Mouse (Mus musculus) gastrocnemius, adult 18-20 months (tissue): ENCODE data around the gene Pmepa1. TPM values are rescaled to one million over a fixed set of nuclear protein-coding genes. Genes with fewer than 3 reads are reported as not detected.

ENCODE experiments used
- DNase-seq: peaks from one replicate; pipeline ENCODE4 v3.0.0; 2021; ENCODE audit warnings: low spot score
- total RNA-seq, 2 experiments: library from RNA; stranded (reverse); gene quantifications; 2 replicates each; pipeline ENCODE4 v1.2.3; 2021

Gene Pmepa1
- total RNA-seq, 2 experiments from 2014 or later = 17.2 to 31.9 TPM

DNA sequence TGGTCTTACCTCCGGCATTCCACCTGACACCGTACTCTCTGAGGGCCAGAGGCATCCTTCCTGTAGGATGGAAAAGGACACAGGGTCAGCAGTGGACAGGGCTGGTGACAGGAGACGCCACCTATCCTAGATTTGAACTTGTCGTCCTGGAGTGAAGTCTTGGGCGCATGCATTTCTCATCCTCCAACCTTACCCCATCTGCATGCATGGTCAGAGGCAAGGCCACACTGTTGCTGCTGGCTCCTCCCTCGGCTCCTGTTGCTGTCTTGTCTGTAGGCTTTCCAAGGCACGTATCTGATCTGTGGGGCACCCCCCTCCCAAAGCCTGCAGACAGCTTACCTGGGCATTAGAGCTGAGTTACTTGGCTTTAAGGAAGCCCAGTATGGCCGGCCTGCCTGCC, 47.8 kb downstream of the Pmepa1 start:
- DNase-seq = no peak

DNA sequence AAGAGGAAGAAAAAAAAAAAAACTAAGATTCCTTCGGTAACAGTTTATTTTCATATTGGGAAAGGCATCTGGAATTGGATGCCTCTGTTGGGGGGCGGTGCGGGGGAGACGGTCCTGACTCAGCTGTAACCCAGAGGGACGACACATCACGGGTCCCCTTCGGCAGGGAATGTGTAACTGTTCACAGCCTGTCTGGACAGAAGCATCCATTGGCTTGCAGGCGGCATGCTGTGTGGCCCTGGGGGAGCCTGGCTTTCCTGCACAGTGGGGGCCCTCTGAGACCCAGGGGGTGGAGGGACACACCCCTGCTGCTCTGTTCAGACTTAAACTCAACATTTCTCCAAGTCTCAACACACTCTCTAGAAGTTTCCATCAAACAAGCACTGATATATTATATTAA, 49.5 kb downstream of the Pmepa1 start:
- no peak for DNase-seq

DNA sequence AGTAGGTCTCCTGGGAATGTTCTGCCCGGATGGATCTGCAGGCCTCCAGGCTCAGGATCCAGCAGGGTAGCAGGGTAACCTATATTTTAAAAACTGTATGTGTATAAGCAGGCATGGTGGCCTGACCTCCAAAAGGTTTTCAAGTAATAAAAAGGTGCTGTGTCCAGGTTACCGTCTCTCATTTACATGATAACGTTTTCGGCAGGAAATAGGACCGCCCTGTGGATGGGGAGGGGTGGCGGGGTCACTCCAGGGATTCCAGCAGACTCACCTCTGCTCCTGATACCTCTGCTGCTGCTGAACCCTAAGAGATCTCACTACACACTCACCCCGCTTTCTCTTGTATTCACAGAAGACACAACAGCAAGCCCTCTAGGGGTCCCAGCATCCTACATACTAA, 50.4 kb downstream of the Pmepa1 start:
- DNase-seq = no peak

DNA sequence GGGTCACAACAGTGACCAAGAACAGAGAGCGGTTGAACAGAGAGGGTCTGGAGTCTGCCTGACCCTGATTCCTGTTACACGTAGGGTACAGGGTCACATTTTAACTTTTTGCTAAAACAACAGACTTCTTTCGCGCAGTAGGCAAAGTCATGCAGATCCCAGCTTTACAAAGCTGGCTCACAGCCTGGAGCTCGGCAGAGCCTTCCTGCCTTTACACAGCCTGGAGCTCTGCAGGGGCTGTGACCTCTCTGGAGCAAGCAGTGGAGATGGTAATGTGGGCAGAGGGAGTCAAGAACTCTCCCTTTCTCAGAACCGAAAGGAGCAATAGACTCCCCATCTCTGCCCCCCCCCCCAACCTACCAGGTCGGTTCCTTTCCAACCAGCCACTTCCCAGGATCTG, 51.5 kb downstream of the Pmepa1 start:
- DNase-seq = no peak

DNA sequence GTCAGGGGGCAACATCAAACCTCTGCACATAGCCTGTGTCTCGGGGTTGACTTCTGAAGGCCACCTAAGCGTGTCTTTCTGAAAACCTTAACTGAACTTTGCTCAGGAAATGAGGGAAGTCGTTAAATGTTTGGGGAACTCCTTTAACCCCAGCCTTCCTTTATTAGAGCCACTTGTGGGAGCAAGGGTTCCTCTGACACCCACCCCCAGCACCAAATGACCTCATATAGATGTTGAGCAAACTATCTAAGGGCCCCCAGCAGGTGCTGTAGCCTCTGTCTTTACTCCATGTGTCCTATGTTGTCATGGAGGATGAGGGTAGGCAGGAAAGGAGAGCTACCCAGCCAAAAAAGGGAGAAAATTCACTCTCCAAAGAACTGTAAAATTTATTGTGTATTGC, 52.2 kb downstream of the Pmepa1 start:
- no peak for DNase-seq

DNA sequence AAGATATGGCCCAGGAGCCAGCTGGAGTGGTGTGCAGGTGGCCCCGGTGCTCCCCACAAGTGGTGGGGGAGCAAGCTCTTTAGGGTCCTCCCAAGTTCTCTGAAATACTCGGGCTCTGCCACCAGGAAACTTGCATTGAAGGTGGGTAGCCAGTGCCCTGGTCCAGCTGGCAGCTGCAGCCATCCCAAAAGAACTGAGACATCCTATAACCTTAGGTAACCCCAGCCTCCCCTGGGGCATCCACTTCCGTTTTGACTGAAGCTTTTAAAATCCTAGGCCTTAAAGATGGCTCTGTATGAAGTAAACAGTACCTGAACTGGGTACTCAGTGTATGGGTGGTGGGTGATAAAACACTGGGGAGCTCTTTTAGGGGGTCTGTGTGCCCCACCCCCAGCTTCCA, 52.8 kb downstream of the Pmepa1 start:
- no peak for DNase-seq

DNA sequence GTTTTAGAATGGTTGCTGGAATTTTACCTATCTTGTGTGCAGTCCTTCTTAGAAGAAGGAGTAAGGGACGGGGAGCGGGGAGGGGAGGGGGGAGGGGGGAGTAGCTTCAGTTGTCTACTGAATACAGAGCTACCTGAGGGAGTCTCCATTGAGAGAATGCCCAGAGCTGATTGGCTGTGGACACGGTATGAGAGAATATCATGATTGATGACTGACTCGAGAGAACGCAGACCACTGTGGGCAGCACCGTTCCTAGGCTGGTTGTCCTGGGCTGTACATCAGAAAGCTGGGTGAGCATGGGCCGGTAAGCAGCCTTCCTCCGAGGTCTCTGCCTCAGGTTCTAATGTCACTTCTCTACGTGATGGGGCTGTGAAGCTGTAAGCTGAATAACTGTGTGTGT, 55.6 kb downstream of the Pmepa1 start:
- DNase-seq = no peak

DNA sequence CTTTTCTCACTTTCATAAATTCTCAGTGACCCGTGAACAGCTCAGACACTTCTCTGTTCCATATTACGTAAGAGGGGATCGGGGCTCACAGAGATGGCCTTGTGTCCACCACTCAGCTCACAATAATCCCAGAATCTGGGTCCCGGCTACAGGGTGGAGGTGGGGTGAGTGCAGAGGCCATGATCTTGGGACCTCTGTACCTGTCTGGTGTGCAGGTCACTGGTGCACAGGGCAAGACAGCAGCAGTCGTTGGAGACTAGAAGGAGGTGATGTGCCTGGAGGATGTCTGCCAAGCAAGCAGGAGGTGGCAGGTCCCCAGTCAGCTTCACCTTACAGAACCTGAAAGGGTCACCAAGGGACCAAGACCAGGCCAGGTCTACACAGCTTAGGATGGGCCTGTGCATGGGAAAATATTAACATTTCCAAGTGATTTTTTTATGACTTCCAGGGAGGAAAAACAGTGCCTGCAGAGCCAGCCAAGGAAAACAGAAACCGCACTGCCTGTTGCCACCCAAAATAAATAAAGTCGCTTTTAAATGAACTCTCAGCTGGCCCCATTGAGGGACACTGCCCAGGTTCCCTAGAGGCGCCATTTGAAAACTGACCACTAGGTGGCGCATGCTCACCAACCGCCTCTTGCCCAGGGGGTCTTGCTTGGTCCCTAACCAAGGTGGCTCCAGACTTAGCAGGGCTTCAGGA, 56.9 kb downstream of the Pmepa1 start:
- DNase-seq = peak; percentile 39

DNA sequence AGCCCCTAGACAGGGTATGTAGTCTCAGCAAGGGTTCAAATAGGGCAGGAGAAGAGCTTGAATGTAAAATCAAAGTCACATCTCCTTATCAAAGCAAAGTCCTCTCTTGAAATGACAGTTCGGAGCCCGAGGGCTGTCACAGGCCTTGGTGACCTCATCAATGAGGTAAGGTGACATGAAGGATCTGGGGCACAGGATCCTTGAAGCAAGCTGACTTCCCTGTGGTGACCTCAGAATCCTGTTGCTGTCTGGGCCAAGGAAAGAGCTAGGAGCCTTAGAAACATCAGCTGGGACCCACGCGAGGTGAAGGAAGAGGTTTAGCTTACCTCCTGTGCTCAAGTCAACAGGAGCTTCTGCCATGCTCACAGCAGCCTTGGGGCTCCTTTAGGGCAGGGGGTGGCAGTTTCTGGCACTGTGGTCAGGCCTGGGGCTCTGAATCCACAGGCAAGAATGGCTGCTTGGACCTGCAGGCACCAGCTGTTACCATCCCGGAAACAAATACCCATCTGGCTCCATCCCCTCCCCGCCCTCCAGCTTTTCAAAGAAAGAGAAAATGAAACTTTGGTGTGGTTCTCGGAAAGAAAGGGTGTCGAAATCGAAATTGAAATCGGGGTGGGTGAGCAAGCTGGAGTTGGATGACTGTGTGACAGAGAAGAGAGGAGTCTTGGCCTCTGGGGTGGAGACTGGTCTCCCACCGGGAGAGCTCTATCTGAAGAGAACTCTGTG, 57.8 kb downstream of the Pmepa1 start, which contains the start of gene Zbp1:
Gene Zbp1, minus strand, starts transcription at position 508 of the 726 bp plus-strand sequence.
- DNase-seq = no peak

DNA sequence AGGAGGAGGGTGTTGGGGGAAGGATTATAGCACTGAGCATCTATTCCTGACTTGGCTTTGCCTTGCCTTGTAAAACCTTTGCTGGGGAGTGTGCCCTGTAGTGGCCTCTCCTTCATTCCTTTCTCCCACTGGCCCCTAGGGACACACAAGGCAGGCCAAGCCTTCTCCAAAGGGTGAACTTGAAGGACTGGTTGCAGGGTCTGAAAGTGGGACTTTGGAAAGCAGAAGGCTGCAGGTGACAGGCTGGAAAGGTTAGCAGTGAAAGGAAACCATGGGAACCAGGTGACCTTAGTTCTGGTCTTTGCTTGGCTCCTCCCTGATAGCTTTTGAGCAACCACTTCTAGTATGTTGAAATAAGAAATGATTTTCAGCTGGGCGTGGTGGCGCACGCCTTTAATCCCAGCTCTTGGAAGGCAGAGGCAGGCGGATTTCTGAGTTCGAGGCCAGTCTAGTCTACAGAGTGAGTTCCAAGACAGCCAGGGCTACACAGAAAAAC, 58.5 kb downstream of the Pmepa1 start:
- no peak for DNase-seq

DNA sequence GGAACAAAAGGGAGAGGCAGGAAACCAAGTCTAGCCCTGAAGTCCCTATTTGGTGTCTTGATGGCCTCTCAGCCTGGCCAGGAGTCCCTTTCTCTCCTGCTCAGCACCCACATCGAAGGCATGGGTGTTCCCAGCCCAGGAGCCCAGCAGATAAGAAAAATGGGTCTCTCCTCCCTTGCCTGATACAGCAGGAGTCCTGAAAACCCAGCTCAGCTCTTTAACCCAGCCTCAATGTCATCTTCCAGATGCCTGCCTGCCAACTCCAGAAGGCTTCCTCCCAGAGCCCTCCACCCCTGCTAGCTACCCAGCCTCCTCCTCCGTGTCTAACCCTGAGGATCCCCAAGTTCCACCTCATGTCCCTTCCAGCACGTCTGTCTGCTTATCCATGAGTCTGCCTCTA, 59.1 kb downstream of the Pmepa1 start:
- DNase-seq = no peak

DNA sequence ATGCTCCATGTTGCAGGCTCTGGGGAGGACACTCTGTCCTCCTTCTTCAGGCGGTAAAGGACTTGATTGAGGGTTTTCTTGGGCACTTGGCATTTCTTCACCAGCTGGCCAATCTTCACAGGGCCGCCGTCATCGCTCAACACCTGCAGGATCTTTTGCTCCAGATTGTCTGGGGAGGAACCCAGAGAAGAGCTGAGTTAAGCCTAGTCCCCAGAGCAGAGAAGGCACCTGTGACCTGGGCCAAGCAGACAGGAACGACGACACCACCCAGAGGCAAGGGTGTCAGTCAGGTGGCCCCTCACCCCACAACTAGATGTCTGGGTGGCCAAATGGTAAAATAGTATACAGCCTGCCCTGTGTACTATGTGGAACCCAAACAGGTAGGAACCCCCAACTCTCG, 59.5 kb downstream of the Pmepa1 start:
- DNase-seq = no peak

DNA sequence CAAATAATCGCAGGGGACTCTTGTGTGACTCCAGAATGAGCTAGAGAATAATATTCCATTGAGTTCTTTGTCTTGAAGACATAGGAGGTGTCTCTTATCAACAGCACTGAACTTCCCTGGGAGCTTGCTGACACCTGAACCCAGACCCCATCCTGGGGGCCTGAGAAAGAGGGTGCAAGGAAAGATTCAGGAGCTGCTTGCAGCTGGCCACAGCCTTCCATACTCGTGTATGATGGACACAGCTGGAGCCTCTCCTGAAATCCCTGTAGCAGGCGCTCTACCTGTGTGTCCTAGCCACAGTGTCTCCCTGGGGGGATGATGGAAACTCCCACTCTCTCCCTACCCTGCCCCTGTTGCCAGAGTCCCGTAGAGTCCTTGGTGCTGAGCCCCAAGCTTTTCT, 64.1 kb downstream of the Pmepa1 start:
- DNase-seq = no peak

DNA sequence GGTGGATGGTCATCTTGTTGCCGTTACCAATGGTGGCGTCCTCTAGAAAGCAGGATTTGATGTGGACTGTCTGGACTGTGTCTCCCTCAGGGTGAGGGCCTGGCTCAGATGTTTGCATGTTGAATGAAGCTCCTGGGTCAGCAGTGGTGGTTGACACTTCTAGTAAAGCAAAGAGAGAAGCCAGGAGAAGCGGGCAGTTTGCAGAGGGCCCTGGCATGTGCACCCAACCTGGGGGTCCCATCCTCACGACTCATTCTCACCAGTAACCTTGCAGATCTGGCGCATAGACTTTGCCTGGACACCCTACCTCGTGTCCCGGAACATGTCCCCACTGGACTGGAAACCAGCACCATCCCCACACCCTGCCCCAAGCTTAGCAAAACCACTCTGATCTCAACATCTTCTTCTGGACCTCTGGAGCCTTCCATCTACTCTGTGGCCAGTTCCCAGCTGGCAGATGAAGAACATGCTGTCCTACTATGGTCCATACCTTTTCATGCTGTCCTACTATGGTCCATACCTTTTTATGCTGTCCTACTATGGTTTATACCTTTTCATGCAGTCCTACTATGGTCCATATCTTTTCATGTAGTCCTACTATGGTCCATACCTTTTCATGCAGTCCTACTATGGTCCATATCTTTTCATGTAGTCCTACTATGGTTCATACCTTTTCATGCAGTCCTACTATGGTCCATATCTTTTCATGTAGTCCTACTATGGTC, 67.1 kb downstream of the Pmepa1 start:
- no peak for DNase-seq

DNA sequence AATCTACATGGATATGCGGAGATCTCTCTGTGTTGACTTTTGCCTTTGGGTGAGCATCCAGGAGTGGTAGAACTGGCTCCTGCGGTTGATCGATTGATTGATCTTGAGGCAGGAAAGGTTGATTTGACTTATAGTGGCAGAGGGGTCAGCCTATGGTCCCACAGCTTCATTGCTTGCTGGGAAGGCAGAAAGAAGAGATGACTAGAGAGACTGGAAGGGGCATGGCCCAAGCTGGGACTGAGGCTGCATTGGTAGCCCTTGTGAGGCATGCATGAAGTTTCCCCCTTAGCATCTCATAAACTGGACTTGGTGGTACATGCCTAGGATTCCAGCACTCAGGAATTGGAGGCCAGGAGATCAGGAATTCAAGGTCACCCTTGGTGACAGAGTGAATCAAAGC, 69.3 kb downstream of the Pmepa1 start:
- no peak for DNase-seq

DNA sequence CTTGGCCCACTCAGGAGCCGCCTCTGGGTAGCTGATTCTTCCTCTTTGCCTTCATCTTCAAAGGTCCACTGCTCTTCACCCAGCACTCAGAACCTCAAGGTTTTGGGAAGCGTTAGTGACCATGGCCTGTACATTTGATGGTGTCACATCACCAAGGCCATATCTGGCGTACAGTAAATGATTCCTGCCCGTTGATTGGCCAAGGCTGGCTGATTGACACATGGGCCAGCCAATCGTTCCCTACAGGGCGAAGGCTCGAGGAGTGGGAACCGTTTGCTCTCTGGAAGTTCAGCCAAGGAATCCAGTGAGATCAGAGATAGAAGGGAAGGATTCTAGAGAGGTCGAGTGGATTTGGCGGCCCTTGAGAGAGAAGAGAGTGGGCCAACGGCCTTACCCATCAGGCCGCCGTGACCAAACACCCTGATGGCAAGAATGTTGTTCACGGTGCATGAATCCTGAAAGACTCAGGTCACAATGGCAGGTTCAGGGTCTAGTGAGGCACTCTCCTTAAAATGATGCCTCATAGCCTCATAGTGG, 70.7 kb downstream of the Pmepa1 start:
- no peak for DNase-seq

DNA sequence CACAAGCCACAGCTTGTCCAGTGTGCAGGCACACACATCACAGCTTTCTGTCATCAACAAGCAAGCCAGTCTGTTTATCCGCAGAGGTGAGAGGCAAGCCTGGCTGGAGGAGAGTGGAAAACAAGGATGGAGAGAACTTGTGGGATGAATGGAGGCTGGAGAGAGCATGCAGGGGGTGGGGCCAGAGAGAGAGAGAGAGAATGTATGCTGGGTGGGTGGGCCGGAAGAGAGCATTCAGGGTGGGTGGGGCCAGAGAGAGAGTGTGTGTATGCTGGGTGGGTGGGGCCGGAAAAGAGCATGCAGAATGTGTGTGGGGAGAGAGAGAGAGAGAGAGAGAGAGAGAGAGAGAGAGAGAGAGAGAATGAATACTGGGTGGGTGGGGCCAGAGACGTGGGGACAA, 71.7 kb downstream of the Pmepa1 start:
- no peak for DNase-seq

DNA sequence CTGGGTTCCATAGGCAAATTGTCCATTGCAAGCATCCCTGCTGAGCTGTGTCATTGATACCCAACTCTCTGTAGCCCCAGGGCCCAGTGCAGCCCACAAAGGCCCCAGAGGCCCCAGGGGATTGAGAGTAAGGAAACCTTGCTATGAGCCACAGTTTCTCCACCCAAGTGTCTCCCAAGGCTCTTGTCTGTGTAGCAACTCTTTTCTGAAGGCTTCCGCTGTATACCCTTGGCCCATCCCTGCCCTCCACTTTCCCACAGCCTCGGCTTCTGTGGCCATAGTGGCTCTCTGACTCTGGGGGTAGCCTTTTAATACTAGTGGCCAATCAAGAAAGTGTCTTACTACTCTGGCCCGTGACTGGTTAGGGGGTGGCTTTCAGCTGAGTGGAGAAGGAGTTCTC, 72.6 kb downstream of the Pmepa1 start:
- DNase-seq = no peak

DNA sequence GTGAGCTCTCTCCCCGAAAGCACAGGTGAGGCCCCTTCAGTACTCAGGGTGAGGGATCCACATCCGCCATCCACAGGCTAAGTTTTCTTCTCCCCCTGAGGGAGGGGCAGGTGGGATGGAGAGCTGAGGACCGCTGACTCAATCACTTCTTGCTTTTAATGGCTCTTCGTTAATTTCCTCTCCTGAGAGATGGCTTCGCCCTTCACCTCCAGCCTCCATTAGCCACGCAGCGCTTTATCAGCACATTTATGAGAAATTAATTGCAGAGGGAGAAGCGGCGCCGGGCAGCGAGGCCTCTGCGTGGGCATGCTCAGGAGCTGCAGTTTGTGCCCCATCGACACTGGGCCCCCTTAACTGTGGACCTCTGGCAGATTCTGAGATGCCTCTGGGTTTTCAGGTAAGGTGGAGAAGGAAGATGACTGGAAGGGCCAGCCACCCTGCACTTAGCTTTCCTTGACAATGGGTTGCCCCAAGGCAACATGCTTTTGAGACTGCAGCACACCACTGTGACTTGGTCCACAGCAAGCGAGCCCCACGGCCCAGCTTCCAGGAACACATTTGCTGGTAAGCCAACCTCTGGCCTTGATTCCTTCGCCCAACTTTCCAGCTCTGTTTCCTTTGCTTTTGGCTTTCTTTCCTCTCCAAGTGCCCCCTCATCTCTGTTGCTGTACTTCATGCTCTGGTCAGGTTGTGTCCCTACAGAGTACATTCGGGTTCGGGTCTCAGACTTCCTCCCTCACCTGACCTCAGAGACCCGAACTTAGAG, 73.2 kb downstream of the Pmepa1 start:
- no peak for DNase-seq

DNA sequence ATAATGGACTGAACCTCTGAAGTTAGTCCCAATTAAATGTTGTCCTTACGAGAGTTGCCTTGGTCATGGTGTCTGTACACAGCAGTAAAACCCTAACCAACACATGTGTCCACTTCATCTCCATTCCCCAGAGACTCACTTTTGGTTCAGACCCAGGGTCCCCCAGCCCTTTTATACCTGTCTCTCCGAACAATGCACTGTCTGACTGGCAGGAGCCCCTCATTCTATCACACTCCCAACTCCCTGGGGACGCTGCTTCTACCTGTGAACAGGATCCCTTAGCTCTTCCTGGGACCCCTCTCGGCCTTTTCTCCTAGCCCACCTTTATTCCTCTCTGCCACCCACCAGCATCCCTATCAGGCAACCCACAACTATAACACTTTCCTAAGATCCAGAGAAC, 81.5 kb downstream of the Pmepa1 start:
- no peak for DNase-seq

DNA sequence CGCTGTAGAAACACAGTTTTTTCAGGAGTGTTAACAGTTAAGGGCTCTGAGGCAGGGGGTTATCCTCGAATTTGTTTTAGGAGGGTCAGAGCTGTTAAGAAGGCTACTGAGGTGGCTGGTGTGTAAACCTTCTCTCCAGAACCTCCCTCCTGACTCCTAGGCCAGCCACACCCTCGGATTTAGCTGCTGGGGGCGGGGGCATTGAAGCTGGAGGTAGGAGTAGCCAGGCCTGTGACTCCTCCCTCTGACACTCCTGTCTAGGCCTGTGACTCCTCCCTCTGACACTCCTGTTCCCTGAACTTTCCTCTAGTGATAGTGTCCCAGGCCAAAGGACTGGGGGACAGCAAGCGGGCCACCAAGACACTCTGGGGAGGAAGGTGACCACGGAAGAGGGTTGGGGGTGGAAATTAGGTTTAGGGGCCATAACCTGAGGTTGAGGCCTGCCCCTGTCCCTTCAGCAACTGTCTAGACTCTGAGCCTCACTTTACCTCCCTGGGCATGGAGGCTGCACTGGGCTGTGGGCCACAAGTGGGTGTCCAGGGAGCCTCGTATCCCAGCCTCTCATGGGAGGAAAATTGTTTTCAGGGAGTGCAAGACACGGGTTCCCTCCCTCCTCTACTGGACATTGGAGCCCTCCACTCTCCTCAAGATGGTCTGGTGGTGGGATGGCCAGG, 89.0 kb downstream of the Pmepa1 start:
- no peak for DNase-seq
